Mouse (Mus musculus): ENCODE measurements around the gene P2ry12. TPM values are rescaled to one million over a fixed set of nuclear protein-coding genes. Genes with fewer than 3 reads are reported as not detected.

The P2ry12 gene
- polyA plus RNA-seq, 1 experiment from 2014 or later, result 1.7 TPM

GRCm38 (mm10) chr3:59270811-59271210 is 8.1 kb upstream of the P2ry12 start:
- Histone ChIP-seq H3K27ac (no peak overlapping the region), H3K4me3 (replicated peaks) (no peak overlapping the region), H3K9ac (no peak overlapping the region), H3K4me1 (replicated peaks) (no peaks in the 10 kb centered on the region), H3K36me3 (no peaks in the 10 kb centered on the region), H3K9me3 (replicated peaks) (no peaks in the 10 kb centered on the region), H3K4me2 (no peak overlapping the region), H3K27me3 (no peaks in the 10 kb centered on the region)
- DNase-seq (no peak), ATAC-seq (ENCODE audit: low read depth) (no peak)
- WGBS (ENCODE audit: insufficient replicate concordance), result 80% methylated on average over 6 of the region's 6 CpGs

- WGBS (ENCODE audit: insufficient replicate concordance), result 36% methylated on average over 3 of the region's 3 CpGs
- no peak for DNase-seq
- H3K27ac ChIP-seq, result 0 out of 2 replicates have a peak overlapping the region, but pooled peaks have one; percentile 29
Measured at GRCm38 (mm10) chr3:59263988-59264387, 1.3 kb upstream of the P2ry12 start.

GRCm38 (mm10) chr3:59263417-59263816 is 746 bp upstream of the P2ry12 start:
- Histone ChIP-seq H3K9me3 (replicated peaks) (no peaks in the 10 kb centered on the region), H3K4me2 (no peak overlapping the region), H3K27ac (0 out of 2 replicates have a peak overlapping the region, but pooled peaks have one; percentile 29), H3K9ac (no peak overlapping the region), H3K36me3 (no peaks in the 10 kb centered on the region), H3K27me3 (no peaks in the 10 kb centered on the region), H3K4me1 (replicated peaks) (no peaks in the 10 kb centered on the region), H3K4me3 (replicated peaks) (no peak overlapping the region)
- no peak for DNase-seq
- WGBS (ENCODE audit: insufficient replicate concordance), result 81% methylated on average over 2 of the region's 2 CpGs
- ATAC-seq (ENCODE audit: low read depth), result no peak

More at GRCm38 (mm10) chr3:59263988-59264387, 1.3 kb upstream of the P2ry12 start:
- ATAC-seq (ENCODE audit: low read depth), result no peak
- Histone ChIP-seq H3K9ac (no peak overlapping the region), H3K4me2 (no peak overlapping the region), H3K27me3 (no peaks in the 10 kb centered on the region), H3K4me1 (replicated peaks) (no peaks in the 10 kb centered on the region), H3K4me3 (replicated peaks) (no peak overlapping the region), H3K9me3 (replicated peaks) (no peaks in the 10 kb centered on the region), H3K36me3 (no peaks in the 10 kb centered on the region)

GRCm38 (mm10) chr3:59261709-59262472 is 780 bp downstream of the P2ry12 start:
- Histone ChIP-seq H3K4me3 (replicated peaks) (no peak overlapping the region), H3K4me1 (replicated peaks) (no peaks in the 10 kb centered on the region), H3K36me3 (no peaks in the 10 kb centered on the region), H3K9me3 (replicated peaks) (no peaks in the 10 kb centered on the region), H3K4me2 (no peak overlapping the region), H3K27me3 (no peaks in the 10 kb centered on the region), H3K27ac (no peak overlapping the region), H3K9ac (no peak overlapping the region)
- no peak for ATAC-seq (ENCODE audit: low read depth)
- WGBS (ENCODE audit: insufficient replicate concordance), result 75% methylated on average over 9 of the region's 9 CpGs
- DNase-seq, result no peak

GRCm38 (mm10) chr3:59260745-59261144 is 1.9 kb downstream of the P2ry12 start:
- Histone ChIP-seq H3K9me3 (replicated peaks) (no peaks in the 10 kb centered on the region), H3K9ac (no peak overlapping the region), H3K4me1 (replicated peaks) (no peaks in the 10 kb centered on the region), H3K36me3 (no peaks in the 10 kb centered on the region), H3K27ac (no peak overlapping the region), H3K27me3 (no peaks in the 10 kb centered on the region), H3K4me2 (no peak overlapping the region), H3K4me3 (replicated peaks) (no peak overlapping the region)
- DNase-seq (no peak), ATAC-seq (ENCODE audit: low read depth) (no peak)
- WGBS (ENCODE audit: insufficient replicate concordance), result 34% methylated on average over 5 of the region's 5 CpGs

- H3K27me3 ChIP-seq, result no peaks in the 10 kb centered on the region
- no peak for ATAC-seq (ENCODE audit: low read depth)
- no peak for DNase-seq
- no peaks in the 10 kb centered on the region for H3K4me1 ChIP-seq (replicated peaks)
- H3K36me3 ChIP-seq, result no peaks in the 10 kb centered on the region
- no peak overlapping the region for H3K4me2 ChIP-seq
- no peak overlapping the region for H3K27ac ChIP-seq
- no peak overlapping the region for H3K4me3 ChIP-seq (replicated peaks)
- 72% methylated on average over 20 of the region's 20 CpGs for WGBS (ENCODE audit: insufficient replicate concordance)
- no peak overlapping the region for H3K9ac ChIP-seq
- no peaks in the 10 kb centered on the region for H3K9me3 ChIP-seq (replicated peaks)
Measured at GRCm38 (mm10) chr3:59257740-59258664, 4.7 kb downstream of the P2ry12 start.

GRCm38 (mm10) chr3:59250454-59250853 is 12.2 kb downstream of the P2ry12 start:
- Histone ChIP-seq H3K27me3 (no peaks in the 10 kb centered on the region), H3K9me3 (replicated peaks) (no peaks in the 10 kb centered on the region), H3K4me2 (no peak overlapping the region), H3K27ac (no peak overlapping the region), H3K36me3 (no peaks in the 10 kb centered on the region), H3K4me1 (replicated peaks) (no peaks in the 10 kb centered on the region), H3K9ac (no peak overlapping the region), H3K4me3 (replicated peaks) (no peak overlapping the region)
- ATAC-seq (ENCODE audit: low read depth), result no peak
- no peak for DNase-seq
- 87% methylated on average over 1 of the region's 1 CpGs for WGBS (ENCODE audit: insufficient replicate concordance)

GRCm38 (mm10) chr3:59248031-59248430 is 14.6 kb downstream of the P2ry12 start:
- 79% methylated on average over 6 of the region's 6 CpGs for WGBS (ENCODE audit: insufficient replicate concordance)
- H3K4me3 ChIP-seq (replicated peaks), result no peak overlapping the region
- no peak overlapping the region for H3K27ac ChIP-seq
- DNase-seq, result no peak
- no peak overlapping the region for H3K4me2 ChIP-seq
- no peak overlapping the region for H3K9ac ChIP-seq
- H3K27me3 ChIP-seq, result no peaks in the 10 kb centered on the region
- H3K4me1 ChIP-seq (replicated peaks), result no peaks in the 10 kb centered on the region
- ATAC-seq (ENCODE audit: low read depth), result no peak
- H3K36me3 ChIP-seq, result no peaks in the 10 kb centered on the region
- no peaks in the 10 kb centered on the region for H3K9me3 ChIP-seq (replicated peaks)

- no peak overlapping the region for H3K4me3 ChIP-seq (replicated peaks)
- no peaks in the 10 kb centered on the region for H3K27me3 ChIP-seq
- H3K4me1 ChIP-seq (replicated peaks), result no peaks in the 10 kb centered on the region
- ATAC-seq (ENCODE audit: low read depth) (no peak), DNase-seq (no peak)
- no peak overlapping the region for H3K9ac ChIP-seq
- WGBS (ENCODE audit: insufficient replicate concordance), result 65% methylated on average over 6 of the region's 6 CpGs
- H3K36me3 ChIP-seq, result no peaks in the 10 kb centered on the region
- H3K4me2 ChIP-seq, result no peak overlapping the region
- H3K27ac ChIP-seq, result no peak overlapping the region
- no peaks in the 10 kb centered on the region for H3K9me3 ChIP-seq (replicated peaks)
Measured at GRCm38 (mm10) chr3:59243384-59243783, 19.3 kb downstream of the P2ry12 start.

GRCm38 (mm10) chr3:59234878-59235277 is 27.8 kb downstream of the P2ry12 start:
- WGBS (ENCODE audit: insufficient replicate concordance), result 33% methylated on average over 5 of the region's 5 CpGs

GRCm38 (mm10) chr3:59230912-59231311 is 31.8 kb downstream of the P2ry12 start:
- DNase-seq, result no peak
- no peak for ATAC-seq (ENCODE audit: low read depth)
- no peak overlapping the region for H3K9ac ChIP-seq
- no peaks in the 10 kb centered on the region for H3K36me3 ChIP-seq
- no peaks in the 10 kb centered on the region for H3K9me3 ChIP-seq (replicated peaks)
- no peaks in the 10 kb centered on the region for H3K27me3 ChIP-seq
- 69% methylated on average over 3 of the region's 3 CpGs for WGBS (ENCODE audit: insufficient replicate concordance)
- no peaks in the 10 kb centered on the region; the same call in 1 of the 2 replicates for H3K4me1 ChIP-seq (replicated peaks)
- no peak overlapping the region for H3K4me2 ChIP-seq
- H3K4me3 ChIP-seq (replicated peaks), result no peak overlapping the region
- H3K27ac ChIP-seq, result no peak overlapping the region

More at GRCm38 (mm10) chr3:59234878-59235277, 27.8 kb downstream of the P2ry12 start:
- ATAC-seq (ENCODE audit: low read depth) (no peak), DNase-seq (no peak)
- Histone ChIP-seq H3K36me3 (no peaks in the 10 kb centered on the region), H3K4me1 (replicated peaks) (no peaks in the 10 kb centered on the region), H3K9ac (no peak overlapping the region), H3K9me3 (replicated peaks) (no peaks in the 10 kb centered on the region), H3K27ac (no peak overlapping the region), H3K4me2 (no peak overlapping the region), H3K4me3 (replicated peaks) (no peak overlapping the region), H3K27me3 (no peaks in the 10 kb centered on the region)

All from liver, embryonic 13.5 days (tissue).